Mouse (Mus musculus) thymus, postnatal 0 days (tissue): ENCODE results near the gene Arhgap21. TPM values are rescaled to one million over a fixed set of nuclear protein-coding genes. Genes with fewer than 3 reads are reported as not detected.
A peak's percentile ranks its signal among the peaks of the same experiment; 100 is the strongest.

Experiments
- DNase-seq: peaks from one replicate; pipeline ENCODE4 v3.0.0-alpha.2; 2015; ENCODE audit warnings: low spot score
- polyA plus RNA-seq: library from polyadenylated mRNA; unstranded; fragments of >200 nt; fragmentation: Nextera tagmentation; extraction: Ambion mirVana; gene quantifications from 2 replicates; pipeline ENCODE4 v1.2.1, GENCODE M21; 2015

The Arhgap21 gene
- 2.4 and 2.8 TPM in 2 replicates for polyA plus RNA-seq

- peak; percentile 32 for DNase-seq
Measured at GRCm38 (mm10) chr2:20968441-20969200, at the start of gene Arhgap21. Gene Arhgap21 (minus strand): TSS chr2:20968881.

- no peak for DNase-seq
Measured at GRCm38 (mm10) chr2:21016589-21016988, 47.9 kb upstream of the Arhgap21 start.

GRCm38 (mm10) chr2:21010806-21011397, 42.2 kb upstream of the Arhgap21 start:
- no peak for DNase-seq

GRCm38 (mm10) chr2:21010219-21010618, 41.5 kb upstream of the Arhgap21 start:
- no peak for DNase-seq

GRCm38 (mm10) chr2:21009258-21010140, 40.8 kb upstream of the Arhgap21 start:
- no peak for DNase-seq

- DNase-seq = no peak
Measured at GRCm38 (mm10) chr2:21002538-21002937, 33.9 kb upstream of the Arhgap21 start.

GRCm38 (mm10) chr2:21001156-21001555, 32.5 kb upstream of the Arhgap21 start:
- no peak for DNase-seq

- DNase-seq = no peak
Measured at GRCm38 (mm10) chr2:20995547-20995946, 26.9 kb upstream of the Arhgap21 start.

GRCm38 (mm10) chr2:20991508-20991907, 22.8 kb upstream of the Arhgap21 start:
- DNase-seq = no peak

- DNase-seq = no peak
Measured at GRCm38 (mm10) chr2:20990907-20991306, 22.2 kb upstream of the Arhgap21 start.

GRCm38 (mm10) chr2:20990056-20990455, 21.4 kb upstream of the Arhgap21 start:
- no peak for DNase-seq

- no peak for DNase-seq
Measured at GRCm38 (mm10) chr2:20987822-20988221, 19.1 kb upstream of the Arhgap21 start.

GRCm38 (mm10) chr2:20978726-20979125, 10.0 kb upstream of the Arhgap21 start:
- DNase-seq = no peak

GRCm38 (mm10) chr2:20977051-20977450, 8.4 kb upstream of the Arhgap21 start:
- no peak for DNase-seq

- DNase-seq = no peak
Measured at GRCm38 (mm10) chr2:20973513-20973912, 4.8 kb upstream of the Arhgap21 start.

- no peak for DNase-seq
Measured at GRCm38 (mm10) chr2:20972180-20972579, 3.5 kb upstream of the Arhgap21 start.

GRCm38 (mm10) chr2:20971628-20972027, 2.9 kb upstream of the Arhgap21 start:
- no peak for DNase-seq

GRCm38 (mm10) chr2:20969201-20970200, 820 bp upstream of the Arhgap21 start:
- DNase-seq = peak; percentile 90

GRCm38 (mm10) chr2:20967646-20968351, 882 bp downstream of the Arhgap21 start:
- DNase-seq = peak; percentile 30

- no peak for DNase-seq
Measured at GRCm38 (mm10) chr2:20967101-20967645, 1.5 kb downstream of the Arhgap21 start.
